Mouse (Mus musculus): ENCODE data around the gene Armc7. TPM values are rescaled to one million over a fixed set of nuclear protein-coding genes. Genes with fewer than 3 reads are reported as not detected.
"Not testable (repeated sequence)": the region's sequence is repeated elsewhere in the genome, so short reads cannot be mapped to it uniquely, and the experiment has no call there.

Gene Armc7
- total RNA-seq, 2 experiments from 2014 or later: 8.7 to 10.6 TPM

GRCm38 (mm10) chr11:115453306-115453705, 22.2 kb upstream of the Armc7 start:
- DNase-seq (ENCODE audit: low spot score in 2 of 2): no peak

- DNase-seq (ENCODE audit: low spot score in 2 of 2): not testable (repeated sequence)
Measured at GRCm38 (mm10) chr11:115454822-115455221, 20.6 kb upstream of the Armc7 start.

- DNase-seq (ENCODE audit: low spot score in 2 of 2): no peak
Measured at GRCm38 (mm10) chr11:115455619-115456018, 19.8 kb upstream of the Armc7 start.

DNA sequence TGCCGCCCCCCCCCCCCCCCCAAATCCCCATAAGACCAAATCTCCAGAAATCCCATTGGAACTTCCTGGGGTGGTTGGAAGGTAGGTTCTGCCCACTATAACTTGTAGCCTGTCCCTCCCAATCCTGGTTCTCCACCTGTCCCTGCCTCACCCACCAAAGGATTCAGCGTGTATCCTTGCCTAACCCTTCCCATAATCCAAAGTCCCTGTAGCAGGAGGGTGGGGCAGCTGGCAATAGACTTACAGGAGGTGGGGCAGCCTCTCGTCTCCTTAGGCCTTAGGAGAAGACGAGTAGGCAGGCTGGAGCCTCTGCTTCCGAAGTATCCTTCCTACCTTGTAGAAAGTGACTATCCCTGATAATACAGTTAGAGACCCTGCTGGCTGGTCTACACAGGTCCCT, 19.3 kb upstream of the Armc7 start:
- DNase-seq (ENCODE audit: low spot score in 2 of 2): no peak

GRCm38 (mm10) chr11:115457405-115457804, 18.1 kb upstream of the Armc7 start:
- DNase-seq (ENCODE audit: low spot score in 2 of 2): no peak

DNA sequence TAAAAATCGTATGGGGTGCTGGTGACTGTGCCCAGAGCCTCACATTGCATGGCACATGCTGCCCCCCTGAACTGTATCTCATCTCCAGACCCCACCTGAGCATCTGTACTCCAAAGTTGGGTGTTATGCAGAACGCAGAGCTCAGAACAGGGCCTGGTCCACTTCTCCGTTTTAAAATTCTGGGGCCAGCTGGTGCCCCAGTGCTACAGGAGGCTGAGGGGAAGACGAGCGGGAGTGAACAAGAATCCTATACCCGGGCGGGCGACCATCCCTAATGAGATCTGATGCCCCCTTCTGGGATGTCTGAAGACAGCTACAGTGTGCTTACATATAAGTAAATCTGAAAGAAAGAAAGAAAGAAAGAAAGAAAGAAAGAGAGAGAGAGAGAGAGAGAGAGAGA, 14.5 kb upstream of the Armc7 start:
- no peak for DNase-seq (ENCODE audit: low spot score in 2 of 2)

DNA sequence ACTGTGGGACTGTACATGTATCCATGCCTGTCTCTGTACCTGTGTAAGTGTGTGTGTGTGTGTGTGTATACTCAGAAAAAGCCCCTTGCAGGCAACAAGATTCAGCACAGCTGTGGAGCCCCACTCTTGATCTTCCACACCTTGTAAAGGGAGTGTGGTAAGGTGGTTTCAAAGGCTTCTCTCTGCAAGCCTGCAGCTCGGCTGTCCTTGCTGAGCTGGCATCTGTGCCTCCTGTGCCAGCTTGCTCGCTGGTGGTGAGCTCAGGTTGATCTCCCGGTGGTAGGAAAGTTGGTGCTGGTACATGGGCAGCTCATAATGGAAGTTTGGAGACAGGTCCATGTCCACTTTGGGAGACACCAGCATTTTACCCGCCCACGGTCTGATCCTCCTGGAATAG, 13.6 kb upstream of the Armc7 start:
- DNase-seq (ENCODE audit: low spot score in 2 of 2): no peak

- DNase-seq (ENCODE audit: low spot score in 2 of 2): no peak
Measured at GRCm38 (mm10) chr11:115462243-115462891, 13.1 kb upstream of the Armc7 start, which contains the start of gene Slc16a5. Slc16a5 (plus strand) TSS chr11:115462474.

DNA sequence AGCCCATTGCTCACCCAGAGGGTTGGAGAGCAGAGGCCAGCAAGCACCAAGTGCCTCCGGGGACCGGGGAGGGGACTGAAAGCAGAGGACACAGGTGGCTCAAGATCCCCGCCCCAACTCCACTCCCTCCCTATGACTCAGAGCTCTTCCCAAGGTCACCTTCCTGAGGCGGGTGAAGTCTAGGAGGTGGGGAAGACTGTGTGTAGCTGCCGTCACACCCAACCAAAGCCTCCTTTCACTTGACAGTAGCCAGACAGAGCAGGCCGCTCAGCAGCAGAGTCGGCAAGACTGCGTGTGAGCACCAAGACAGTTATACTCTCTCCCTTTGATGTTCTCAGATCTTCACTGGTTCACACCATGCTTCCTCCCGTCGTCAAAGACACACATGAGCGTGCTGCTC, 12.1 kb upstream of the Armc7 start:
- no peak for DNase-seq (ENCODE audit: low spot score in 2 of 2)

DNA sequence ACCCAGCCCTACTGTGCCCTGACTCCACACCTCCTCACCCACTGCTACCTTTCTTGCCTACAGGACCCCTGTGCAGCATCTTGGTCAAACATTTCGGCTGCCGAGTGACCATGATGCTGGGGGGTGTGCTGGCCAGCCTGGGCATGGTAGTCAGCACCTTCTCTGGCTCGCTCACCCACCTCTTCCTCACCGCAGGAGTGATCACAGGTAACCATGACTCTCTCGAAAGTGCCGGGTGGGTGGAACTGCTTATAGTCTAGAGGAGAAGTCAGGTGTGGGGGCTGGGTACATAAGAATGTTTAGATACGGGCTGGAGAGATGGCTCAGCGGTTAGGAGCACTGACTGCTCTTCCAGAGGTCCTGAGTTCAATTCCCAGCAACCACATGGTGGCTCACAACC, 10.6 kb upstream of the Armc7 start:
- no peak for DNase-seq (ENCODE audit: low spot score in 2 of 2)

GRCm38 (mm10) chr11:115467217-115467618, 8.2 kb upstream of the Armc7 start:
- no peak for DNase-seq (ENCODE audit: low spot score in 2 of 2)

DNA sequence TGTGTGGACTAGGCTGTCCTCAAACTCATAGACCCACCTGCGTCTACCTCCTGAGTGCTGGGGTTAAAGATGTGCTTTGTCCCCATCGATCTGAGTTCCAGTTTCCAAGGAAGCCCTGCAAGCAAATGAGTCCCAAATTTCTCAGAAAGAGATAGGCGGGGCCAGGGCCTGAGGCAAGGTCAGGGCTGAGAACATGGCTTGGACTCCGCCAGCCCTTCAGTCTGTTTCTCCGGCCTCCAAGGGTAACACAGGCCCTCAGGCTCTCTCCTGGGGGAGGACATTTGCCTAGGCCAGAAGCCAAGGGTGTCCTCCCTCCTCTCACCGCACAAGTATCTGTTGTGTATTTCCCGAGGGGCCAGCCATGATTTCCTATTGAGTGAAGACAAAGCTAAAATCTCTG, 3.3 kb upstream of the Armc7 start:
- no peak for DNase-seq (ENCODE audit: low spot score in 2 of 2)

DNA sequence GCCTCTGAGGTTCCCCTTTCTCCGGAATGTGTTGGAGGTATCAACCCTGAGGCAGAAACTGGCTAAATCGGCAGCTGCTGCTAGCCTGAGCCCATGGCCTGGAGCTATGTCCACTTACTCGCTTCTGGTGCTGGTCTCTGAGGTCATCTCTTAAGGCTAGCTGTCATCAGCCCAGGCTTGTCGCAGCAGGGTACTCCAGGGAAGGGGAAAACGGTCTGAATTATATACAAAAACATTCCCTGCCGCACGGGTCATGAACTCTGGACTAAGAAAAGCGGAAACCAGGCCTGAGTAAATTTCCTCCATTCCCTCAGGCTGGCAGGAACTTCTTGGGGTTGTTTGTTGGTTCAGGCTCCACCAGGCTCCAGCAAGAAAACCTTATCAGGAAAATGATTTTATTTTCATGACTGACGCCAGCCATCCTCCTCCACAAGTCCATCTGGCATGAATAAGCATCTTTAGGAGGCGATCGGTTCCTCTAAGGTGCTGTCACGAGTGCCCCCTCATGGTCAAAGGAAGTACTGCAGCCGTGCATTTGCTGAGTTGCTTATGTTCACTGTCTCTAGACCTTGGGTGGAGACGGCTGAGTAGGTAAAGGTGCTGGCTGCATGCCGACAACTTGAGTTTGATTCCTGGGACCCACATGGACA, 1.7 kb upstream of the Armc7 start:
- DNase-seq (ENCODE audit: low spot score in 2 of 2): peak; percentile 92 to 96

GRCm38 (mm10) chr11:115475758-115476237, 331 bp downstream of the Armc7 start:
- DNase-seq (ENCODE audit: low spot score in 2 of 2): no peak

DNA sequence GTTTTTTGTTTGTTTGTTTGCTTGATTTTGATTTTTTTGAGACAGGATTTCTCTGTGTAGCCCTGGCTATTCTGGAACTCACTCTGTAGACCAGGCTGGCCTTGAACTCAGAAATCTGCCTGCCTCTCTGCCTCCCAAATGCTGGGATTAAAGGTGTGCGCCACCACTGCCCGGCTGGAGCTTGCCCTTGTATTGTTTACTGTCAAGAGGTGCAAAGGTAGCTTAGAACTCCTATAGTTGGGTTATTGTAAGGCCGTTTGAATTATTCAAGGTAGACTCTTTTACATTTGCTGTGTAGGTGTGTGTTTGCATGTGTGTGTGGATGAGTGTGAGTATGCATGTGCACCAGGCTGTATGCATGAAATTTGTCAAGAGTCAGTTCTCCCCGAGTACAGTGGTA, 1.2 kb downstream of the Armc7 start:
- not testable (repeated sequence) for DNase-seq (ENCODE audit: low spot score in 2 of 2)

DNA sequence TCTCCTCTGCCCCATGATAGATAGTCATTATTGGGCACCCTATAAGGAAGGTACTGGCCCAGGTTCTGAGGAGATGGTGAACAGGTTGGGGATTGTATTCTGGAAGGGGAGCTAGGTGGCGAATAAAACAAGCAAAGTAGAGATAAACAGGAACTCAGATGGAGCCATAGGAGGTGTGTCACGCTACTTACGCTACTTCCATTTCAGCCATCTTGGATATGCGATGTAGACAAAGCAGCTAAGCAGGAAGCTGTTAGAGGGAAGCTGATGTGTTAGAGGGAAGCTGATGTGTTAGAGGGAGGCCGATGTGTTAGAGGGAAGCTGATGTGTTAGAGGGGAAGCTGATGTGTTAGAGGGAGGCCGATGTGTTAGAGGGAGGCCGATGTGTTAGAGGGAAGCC, 1.9 kb downstream of the Armc7 start:
- not testable (repeated sequence) for DNase-seq (ENCODE audit: low spot score in 2 of 2)

GRCm38 (mm10) chr11:115478296-115478938, 3.0 kb downstream of the Armc7 start:
- no peak for DNase-seq (ENCODE audit: low spot score in 2 of 2)

GRCm38 (mm10) chr11:115481553-115482259, 6.2 kb downstream of the Armc7 start:
- peak; percentile 45 to 65 for DNase-seq (ENCODE audit: low spot score in 2 of 2)

- no peak for DNase-seq (ENCODE audit: low spot score in 2 of 2)
Measured at GRCm38 (mm10) chr11:115483278-115483677, 7.8 kb downstream of the Armc7 start.

GRCm38 (mm10) chr11:115483726-115484125, 8.3 kb downstream of the Armc7 start:
- DNase-seq (ENCODE audit: low spot score in 2 of 2): peak; percentile 86 to 88

DNA sequence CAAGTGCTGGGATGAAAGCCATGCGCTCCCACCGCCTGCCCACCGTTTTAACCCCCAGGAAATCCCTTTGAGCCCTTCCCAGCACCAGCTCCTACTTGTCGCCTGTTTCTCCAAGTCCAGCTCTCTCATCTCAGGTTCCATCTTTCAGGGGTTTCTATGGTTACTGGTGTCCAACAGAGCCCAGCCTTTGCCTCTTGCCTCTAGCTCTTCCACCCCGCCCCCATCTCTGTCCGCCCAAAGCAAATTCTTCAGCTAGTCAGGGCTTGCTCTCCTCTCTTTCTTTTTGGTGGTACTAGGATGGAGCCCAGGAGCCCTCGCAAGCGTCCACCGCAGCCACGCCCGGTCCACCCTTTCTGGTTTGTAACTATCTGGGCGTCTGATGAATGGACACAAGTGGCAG, 9.7 kb downstream of the Armc7 start:
- DNase-seq (ENCODE audit: low spot score in 2 of 2): no peak
